Mouse (Mus musculus) heart, postnatal 25 days (tissue): ENCODE results near the gene Hrnr. TPM values are rescaled to one million over a fixed set of nuclear protein-coding genes. Genes with fewer than 3 reads are reported as not detected.

Experiments used
- total RNA-seq, 2 experiments: library from RNA; stranded (reverse); gene quantifications; 2 replicates each; pipeline ENCODE4 v1.2.3; 2021

The Hrnr gene
- total RNA-seq, 2 experiments from 2014 or later, result not detected

Other genes starting within 250 kb of the Hrnr start
- gene Crnn, start 175.0 kb upstream of the Hrnr start, total RNA-seq, result not detected
- not detected for gene Flg2, start 122.5 kb upstream of the Hrnr start, total RNA-seq
- not detected for gene Flg, start 46.2 kb upstream of the Hrnr start, total RNA-seq
- not detected for gene Rptn, start 74.0 kb downstream of the Hrnr start, total RNA-seq
- under 1 TPM; 0.03 to 0.05 TPM for gene Tchh, start 122.6 kb downstream of the Hrnr start, total RNA-seq
- gene Tchhl1, start 149.0 kb downstream of the Hrnr start, total RNA-seq, result not detected
- 10 to 100 TPM; 82.1 to 97.0 TPM for gene S100a11, start 200.7 kb downstream of the Hrnr start, total RNA-seq
- gene S100a10, start 235.3 kb downstream of the Hrnr start, total RNA-seq, result 100 to 1,000 TPM in 1 of 2 experiments, 10 to 100 TPM in 1; 99.6 to 111 TPM